Mouse (Mus musculus) ES-E14 (cell line): Measurements from ENCODE around the gene Yaf2.
"Not testable (repeated sequence)": the region's sequence is repeated elsewhere in the genome, so short reads cannot be mapped to it uniquely, and the experiment has no call there.

Experiments
- MAFK ChIP-seq: IDR thresholded peaks from 2 replicates; pipeline ENCODE4 v1.6.1; 2014; ENCODE audit warnings: mild to moderate bottlenecking, low read depth, low read length, inconsistent platforms; ENCODE audit not compliant: insufficient read depth
- ZNF384 ChIP-seq: IDR thresholded peaks from 2 replicates; pipeline ENCODE4 v1.6.1; 2012; ENCODE audit warnings: low read depth, low read length, inconsistent platforms

DNA sequence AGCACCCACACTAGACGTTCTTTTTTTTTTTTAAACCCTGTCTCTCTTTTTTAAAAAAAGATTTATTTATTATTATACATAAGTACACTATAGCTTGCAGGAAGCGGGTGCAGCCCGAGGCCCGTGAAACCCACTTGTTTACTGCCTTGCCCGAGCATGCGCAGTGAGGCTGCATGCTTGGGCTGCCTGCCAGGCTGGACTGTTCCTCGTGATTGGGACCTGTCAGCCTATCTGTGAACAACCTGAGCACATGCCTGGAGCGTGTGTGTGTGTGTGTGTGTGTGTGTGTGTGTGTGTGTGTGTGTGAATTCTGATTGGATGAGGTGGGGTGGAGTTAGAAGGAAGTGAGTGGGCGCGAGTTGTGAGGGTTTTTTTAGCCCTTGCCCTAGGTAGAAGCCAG, 100.3 kb downstream of the Yaf2 start:
- not testable (repeated sequence) for TF ChIP-seq MAFK, ZNF384
